Mouse (Mus musculus) heart, embryonic 15.5 days (tissue): ENCODE data around the gene Mmp28. TPM values are rescaled to one million over a fixed set of nuclear protein-coding genes. Genes with fewer than 3 reads are reported as not detected.

Source experiments
- ATAC-seq: fragments of 200-750 bp; cut with Nextera tagmentation; replicated peaks from 2 replicates; pipeline ENCODE4 v1.8.0; 2017; ENCODE audit warnings: low read depth, moderate TSS enrichment; ENCODE audit not compliant: insufficient number of reproducible peaks, insufficient read depth, low FRiP score
- H3K27ac ChIP-seq: fragments of 300-500 bp; sonication (generic); 2 replicates; pipeline ENCODE4 v1.5.1; 2015; ENCODE audit warnings: mild to moderate bottlenecking, inconsistent platforms
- H3K27me3 ChIP-seq: fragments of 300-500 bp; sonication (generic); 2 replicates; pipeline ENCODE4 v1.6.1; 2015; ENCODE audit warnings: inconsistent platforms
- H3K36me3 ChIP-seq: fragments of 300-500 bp; sonication (generic); 2 replicates; pipeline ENCODE4 v1.6.1; 2015; ENCODE audit warnings: mild to moderate bottlenecking, inconsistent platforms
- H3K4me1 ChIP-seq: fragments of 300-500 bp; sonication (generic); replicated peaks from 2 replicates; pipeline ENCODE4 v1.6.1; 2015; ENCODE audit warnings: inconsistent platforms
- H3K4me2 ChIP-seq: fragments of 300-500 bp; sonication (generic); 2 replicates; pipeline ENCODE4 v1.6.1; 2015; ENCODE audit warnings: inconsistent platforms, mild to moderate bottlenecking, moderate library complexity
- H3K4me3 ChIP-seq: fragments of 300-500 bp; sonication (generic); 2 replicates; pipeline ENCODE4 v1.5.1; 2015; ENCODE audit warnings: mild to moderate bottlenecking, inconsistent platforms
- H3K9ac ChIP-seq: fragments of 300-500 bp; sonication (generic); 2 replicates; pipeline ENCODE4 v1.6.1; 2015; ENCODE audit warnings: mild to moderate bottlenecking, inconsistent platforms
- H3K9me3 ChIP-seq: fragments of 300-500 bp; sonication (generic); replicated peaks from 2 replicates; pipeline ENCODE4 v1.6.1; 2016; ENCODE audit warnings: inconsistent platforms
- WGBS: fragments of 180-500 bp; shearing (Covaris S2); methylation state at CpG from one replicate; pipeline ENCODE4 v1.1.7; 2015; ENCODE audit warnings: mixed read lengths; 5-methylcytosine and 5-hydroxymethylcytosine counted together
- polyA plus RNA-seq: library from polyadenylated mRNA; unstranded; fragments of >200 nt; fragmentation: Nextera tagmentation; extraction: Ambion mirVana; gene quantifications from 2 replicates; pipeline ENCODE4 v1.2.1, GENCODE M21; 2015

Gene Mmp28
- polyA plus RNA-seq, 1 experiment from 2014 or later = 3.8 TPM

DNA sequence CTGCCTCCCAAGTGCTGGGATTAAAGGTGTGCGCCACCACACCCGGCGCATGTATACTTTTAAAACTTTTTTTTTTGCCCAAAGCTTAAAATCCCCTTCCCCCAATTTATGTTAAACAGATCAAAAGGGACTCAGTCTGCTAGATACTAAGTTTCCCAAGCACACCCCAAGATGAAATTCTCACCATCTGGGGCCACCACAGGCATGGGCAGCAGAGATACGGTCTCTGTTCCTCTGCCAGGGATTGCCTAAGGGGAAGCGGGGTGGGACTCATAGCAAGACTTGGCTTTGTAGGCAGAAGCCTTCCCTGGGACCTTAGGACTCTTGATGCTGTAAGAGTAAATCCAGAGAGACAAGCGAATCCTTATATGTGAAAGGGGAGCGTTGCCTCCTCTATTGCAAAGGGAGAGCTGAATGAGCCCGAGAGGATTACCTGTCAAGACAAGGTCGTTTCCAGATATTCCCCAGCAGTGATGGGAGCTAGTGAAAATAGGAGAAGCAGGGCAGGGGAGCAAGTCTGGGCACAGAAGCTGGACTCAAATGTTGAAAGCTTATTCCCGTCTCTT lies 1.3 kb downstream of the Mmp28 start:
- ATAC-seq = no peak
- no peaks in the 10 kb centered on the region for H3K36me3 ChIP-seq
- H3K4me2 ChIP-seq = peak overlapping the region; percentile 89

GRCm38 (mm10) chr11:83457912-83458601 lies 4.8 kb downstream of the Mmp28 start:
- Histone ChIP-seq H3K27ac (no peak overlapping the region; the same call in 1 of the 2 replicates), H3K4me1 (peaks cover 39% of the 10 kb centered on the region), H3K4me2 (no peak overlapping the region)

More for the DNA sequence above, 1.3 kb downstream of the Mmp28 start:
- Histone ChIP-seq H3K27me3 (peaks cover 32% of the 10 kb centered on the region), H3K9ac (no peak overlapping the region), H3K4me1 (peaks cover 36% of the 10 kb centered on the region), H3K9me3 (no peaks in the 10 kb centered on the region), H3K27ac (no peak overlapping the region), H3K4me3 (peak overlapping the region; percentile 73)
- 72% methylated on average over 10 of the region's 10 CpGs for WGBS

GRCm38 (mm10) chr11:83457257-83457656 lies 5.6 kb downstream of the Mmp28 start:
- Histone ChIP-seq H3K27ac (no peak overlapping the region), H3K4me1 (peaks cover 36% of the 10 kb centered on the region)
- ATAC-seq = no peak

More at GRCm38 (mm10) chr11:83457912-83458601, 4.8 kb downstream of the Mmp28 start:
- no peaks in the 10 kb centered on the region for H3K9me3 ChIP-seq
- 54% methylated on average over 9 of the region's 9 CpGs for WGBS
- H3K4me3 ChIP-seq = no peak overlapping the region
- H3K27me3 ChIP-seq = peaks cover 8% of the 10 kb centered on the region; the same call in 1 of the 2 replicates
- no peak overlapping the region for H3K9ac ChIP-seq
- ATAC-seq = no peak
- no peaks in the 10 kb centered on the region for H3K36me3 ChIP-seq

DNA sequence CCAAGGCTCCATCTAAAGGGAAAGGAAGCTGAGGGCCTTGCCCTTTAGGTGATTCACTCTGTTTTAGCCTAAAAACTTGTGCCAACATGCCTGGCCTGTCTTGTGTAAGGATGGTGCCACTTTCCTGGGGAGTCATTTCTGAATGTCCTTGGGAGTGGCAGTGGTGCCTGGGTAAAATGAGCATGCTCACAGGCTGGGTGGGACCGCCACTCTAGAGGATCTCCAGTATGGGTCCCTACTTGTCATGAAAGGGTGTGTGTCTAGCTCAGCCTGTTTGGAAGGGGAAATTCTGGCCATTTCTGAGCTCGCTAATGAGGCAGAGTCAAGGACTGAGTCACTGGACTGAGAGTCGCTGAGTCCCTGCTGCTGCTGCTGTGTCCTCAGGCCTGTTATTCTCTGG lies 7.3 kb downstream of the Mmp28 start:
- no peak overlapping the region for H3K4me3 ChIP-seq
- H3K27ac ChIP-seq = peak overlapping the region; percentile 60; the same call in 1 of the 2 replicates
- no peaks in the 10 kb centered on the region for H3K9me3 ChIP-seq
- no peak for ATAC-seq
- H3K9ac ChIP-seq = no peak overlapping the region
- H3K4me1 ChIP-seq = peaks cover 32% of the 10 kb centered on the region
- H3K27me3 ChIP-seq = no peaks in the 10 kb centered on the region
- no peak overlapping the region for H3K4me2 ChIP-seq
- WGBS = 71% methylated on average over 3 of the region's 3 CpGs
- H3K36me3 ChIP-seq = no peaks in the 10 kb centered on the region

More at GRCm38 (mm10) chr11:83457257-83457656, 5.6 kb downstream of the Mmp28 start:
- Histone ChIP-seq H3K4me3 (no peak overlapping the region), H3K36me3 (no peaks in the 10 kb centered on the region), H3K27me3 (peaks cover 8% of the 10 kb centered on the region; the same call in 1 of the 2 replicates), H3K9me3 (no peaks in the 10 kb centered on the region), H3K4me2 (no peak overlapping the region), H3K9ac (no peak overlapping the region)
- WGBS = 58% methylated on average over 7 of the region's 7 CpGs

DNA sequence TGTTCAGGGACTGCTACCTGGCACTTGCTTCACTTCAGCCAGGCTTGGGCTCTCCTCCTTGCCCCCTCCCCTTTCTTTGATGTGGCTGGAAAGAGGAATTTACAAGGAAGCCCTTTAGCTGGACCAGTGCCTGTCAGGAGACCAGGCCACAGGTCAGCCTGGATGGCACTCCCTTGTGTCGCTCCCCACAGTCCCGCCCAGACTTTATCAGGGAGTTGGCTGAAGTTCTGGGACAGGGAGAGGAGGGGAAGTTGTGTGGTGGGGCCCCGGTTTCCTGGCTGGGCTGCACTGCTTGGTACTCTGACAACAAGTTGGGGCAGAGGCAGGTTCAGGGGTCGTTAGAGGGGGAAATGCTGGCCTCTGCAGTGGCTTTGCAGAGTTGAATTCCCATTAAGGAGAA lies 8.3 kb downstream of the Mmp28 start:
- 2% methylated on average over 4 of the region's 4 CpGs for WGBS
- peak overlapping the region; percentile 60 for H3K27ac ChIP-seq
- H3K9ac ChIP-seq = no peak overlapping the region
- peak overlapping the region; percentile 28 for H3K4me2 ChIP-seq
- peaks cover 43% of the 10 kb centered on the region for H3K4me1 ChIP-seq
- H3K27me3 ChIP-seq = no peaks in the 10 kb centered on the region
- peak; percentile 78 for ATAC-seq
- no peaks in the 10 kb centered on the region for H3K9me3 ChIP-seq
- H3K36me3 ChIP-seq = no peaks in the 10 kb centered on the region
- H3K4me3 ChIP-seq = no peak overlapping the region

DNA sequence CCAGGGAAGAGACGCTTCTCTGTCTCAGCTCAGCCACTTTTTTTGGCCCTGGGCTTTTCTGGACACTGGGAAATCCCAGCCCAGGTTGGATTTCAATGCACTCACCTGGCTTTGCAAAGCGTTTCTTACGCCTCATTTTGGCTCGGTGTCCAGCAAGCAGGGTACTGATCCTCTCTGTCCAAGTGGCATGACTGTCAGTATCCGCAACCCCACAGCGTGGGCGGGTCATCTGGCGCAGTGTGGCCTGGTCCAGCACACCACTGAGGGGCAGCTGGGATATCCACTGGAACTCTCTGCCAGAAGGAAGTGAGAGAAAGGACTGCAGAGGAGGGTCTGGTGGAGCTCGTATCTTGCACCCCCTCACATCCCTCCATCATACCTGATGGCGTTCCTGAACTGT lies 11.6 kb downstream of the Mmp28 start:
- Histone ChIP-seq H3K4me1 (peaks cover 64% of the 10 kb centered on the region), H3K4me2 (no peak overlapping the region)

DNA sequence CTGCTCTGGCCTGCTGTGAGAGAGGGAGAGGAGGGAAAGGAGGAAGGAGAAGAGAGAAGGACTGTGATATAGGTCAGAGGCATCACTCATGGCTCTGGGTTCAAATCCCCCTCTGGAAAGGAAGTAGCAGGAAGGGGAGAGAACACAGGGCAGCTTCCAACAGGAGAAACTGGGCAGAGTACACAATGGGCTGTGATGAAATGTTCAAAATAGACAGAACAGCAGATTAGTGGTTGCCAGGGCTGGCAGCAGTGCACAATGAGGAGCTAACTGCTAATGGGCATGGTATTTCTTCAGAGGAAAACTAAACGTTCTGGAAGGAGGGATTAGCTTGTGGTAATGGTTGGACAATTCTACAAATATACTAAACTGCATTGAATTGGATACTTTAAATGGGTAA lies 12.3 kb downstream of the Mmp28 start:
- H3K27ac ChIP-seq = no peak overlapping the region
- no peaks in the 10 kb centered on the region for H3K9me3 ChIP-seq
- no peak overlapping the region for H3K4me2 ChIP-seq
- no peaks in the 10 kb centered on the region for H3K36me3 ChIP-seq
- peaks cover 61% of the 10 kb centered on the region for H3K4me1 ChIP-seq
- no peak overlapping the region for H3K9ac ChIP-seq
- WGBS = 31% methylated on average over 1 of the region's 1 CpGs
- no peak for ATAC-seq
- H3K4me3 ChIP-seq = no peak overlapping the region
- H3K27me3 ChIP-seq = peaks cover 9% of the 10 kb centered on the region

More for the DNA sequence above, 11.6 kb downstream of the Mmp28 start:
- Histone ChIP-seq H3K27ac (no peak overlapping the region), H3K9ac (no peak overlapping the region), H3K27me3 (peaks cover 2% of the 10 kb centered on the region; the same call in 1 of the 2 replicates), H3K9me3 (no peaks in the 10 kb centered on the region), H3K36me3 (no peaks in the 10 kb centered on the region), H3K4me3 (no peak overlapping the region)
- 89% methylated on average over 10 of the region's 10 CpGs for WGBS
- no peak for ATAC-seq

GRCm38 (mm10) chr11:83449298-83449697 lies 13.6 kb downstream of the Mmp28 start:
- Histone ChIP-seq H3K9me3 (no peaks in the 10 kb centered on the region), H3K36me3 (no peaks in the 10 kb centered on the region), H3K27me3 (peaks cover 22% of the 10 kb centered on the region), H3K4me1 (peaks cover 56% of the 10 kb centered on the region), H3K27ac (peak overlapping the region; percentile 63), H3K9ac (no peak overlapping the region), H3K4me3 (no peak overlapping the region), H3K4me2 (no peak overlapping the region)
- WGBS = 20% methylated on average over 4 of the region's 4 CpGs
- no peak for ATAC-seq

GRCm38 (mm10) chr11:83448927-83449236 lies 14.0 kb downstream of the Mmp28 start:
- ATAC-seq = peak; percentile 58
- Histone ChIP-seq H3K4me3 (no peak overlapping the region), H3K9ac (no peak overlapping the region), H3K27ac (peak overlapping the region; percentile 63), H3K4me2 (peak overlapping the region; percentile 10; the same call in 1 of the 2 replicates), H3K9me3 (no peaks in the 10 kb centered on the region), H3K27me3 (peaks cover 26% of the 10 kb centered on the region), H3K4me1 (peaks cover 56% of the 10 kb centered on the region), H3K36me3 (no peaks in the 10 kb centered on the region)

DNA sequence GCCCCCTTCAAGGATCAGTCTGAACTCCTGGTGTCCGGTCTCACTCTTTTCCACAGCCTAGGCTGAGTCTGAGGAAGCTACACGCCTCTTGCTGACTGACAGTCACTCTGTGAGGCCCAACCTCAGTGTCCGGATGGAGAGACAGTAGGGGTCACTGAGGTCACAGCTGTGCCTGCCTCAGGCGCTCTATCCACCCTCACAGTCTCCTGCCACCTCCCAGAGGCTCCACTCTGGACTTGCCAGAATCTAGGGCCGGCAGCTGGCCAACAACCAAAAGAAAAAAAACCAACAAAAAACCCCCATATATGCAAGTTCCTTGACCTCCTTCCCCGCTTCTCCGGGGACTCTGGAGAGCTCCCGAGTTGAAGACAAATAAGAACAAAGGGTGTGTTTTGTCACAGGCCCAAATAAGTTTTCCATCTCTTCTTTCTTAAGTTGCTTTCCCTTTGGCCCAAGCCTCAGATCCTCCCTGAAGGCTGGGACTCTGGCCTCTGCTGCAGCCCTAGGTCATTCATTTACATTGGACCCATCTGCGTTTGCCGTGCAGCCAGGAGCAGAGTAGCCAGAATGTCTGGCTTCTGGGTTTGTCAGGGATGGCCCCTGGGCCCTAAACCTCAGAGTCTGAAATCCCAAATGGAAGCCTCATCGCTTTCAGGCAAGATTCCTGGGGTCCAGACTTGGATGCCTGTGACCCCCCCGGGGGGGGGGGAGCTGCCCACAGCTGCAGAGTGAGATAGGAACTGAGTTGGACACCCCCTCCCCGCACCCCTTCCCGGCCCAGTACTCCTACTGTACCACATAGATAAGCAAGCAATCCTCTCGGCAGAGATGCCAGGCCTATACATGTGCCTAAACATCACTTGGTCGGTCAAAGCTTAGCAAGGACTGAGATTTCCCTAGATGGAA lies 14.6 kb downstream of the Mmp28 start:
- no peak; the same call in 1 of the 2 replicates for ATAC-seq
- Histone ChIP-seq H3K4me1 (peaks cover 61% of the 10 kb centered on the region), H3K9ac (no peak overlapping the region), H3K4me3 (no peak overlapping the region), H3K27me3 (peaks cover 32% of the 10 kb centered on the region), H3K4me2 (peak overlapping the region; percentile 10; the same call in 1 of the 2 replicates), H3K27ac (peak overlapping the region; percentile 63), H3K36me3 (no peaks in the 10 kb centered on the region), H3K9me3 (no peaks in the 10 kb centered on the region)
- WGBS = 35% methylated on average over 16 of the region's 16 CpGs

- ATAC-seq = no peak
- Histone ChIP-seq H3K9ac (no peak overlapping the region), H3K27ac (peak overlapping the region; percentile 63), H3K4me1 (peaks cover 67% of the 10 kb centered on the region), H3K27me3 (peaks cover 38% of the 10 kb centered on the region), H3K4me2 (no peak overlapping the region), H3K4me3 (no peak overlapping the region), H3K9me3 (no peaks in the 10 kb centered on the region), H3K36me3 (no peaks in the 10 kb centered on the region)
- WGBS = 68% methylated on average over 10 of the region's 10 CpGs
Measured at GRCm38 (mm10) chr11:83447612-83448011, 15.3 kb downstream of the Mmp28 start.
